Mouse (Mus musculus) ovary, adult 2 months (tissue): Measurements from ENCODE around the gene Gpr65. TPM values are rescaled to one million over a fixed set of nuclear protein-coding genes. Genes with fewer than 3 reads are reported as not detected.

ENCODE experiments used
- polyA plus RNA-seq: library from polyadenylated mRNA; depleted of rRNA; stranded (reverse); fragments of >200 nt; gene quantifications from 2 replicates; pipeline ENCODE4 v1.2.3, GENCODE M21; 2012; rRNA removed

Gene Gpr65
- polyA plus RNA-seq = 0.53 and 1.0 TPM in 2 replicates

DNA sequence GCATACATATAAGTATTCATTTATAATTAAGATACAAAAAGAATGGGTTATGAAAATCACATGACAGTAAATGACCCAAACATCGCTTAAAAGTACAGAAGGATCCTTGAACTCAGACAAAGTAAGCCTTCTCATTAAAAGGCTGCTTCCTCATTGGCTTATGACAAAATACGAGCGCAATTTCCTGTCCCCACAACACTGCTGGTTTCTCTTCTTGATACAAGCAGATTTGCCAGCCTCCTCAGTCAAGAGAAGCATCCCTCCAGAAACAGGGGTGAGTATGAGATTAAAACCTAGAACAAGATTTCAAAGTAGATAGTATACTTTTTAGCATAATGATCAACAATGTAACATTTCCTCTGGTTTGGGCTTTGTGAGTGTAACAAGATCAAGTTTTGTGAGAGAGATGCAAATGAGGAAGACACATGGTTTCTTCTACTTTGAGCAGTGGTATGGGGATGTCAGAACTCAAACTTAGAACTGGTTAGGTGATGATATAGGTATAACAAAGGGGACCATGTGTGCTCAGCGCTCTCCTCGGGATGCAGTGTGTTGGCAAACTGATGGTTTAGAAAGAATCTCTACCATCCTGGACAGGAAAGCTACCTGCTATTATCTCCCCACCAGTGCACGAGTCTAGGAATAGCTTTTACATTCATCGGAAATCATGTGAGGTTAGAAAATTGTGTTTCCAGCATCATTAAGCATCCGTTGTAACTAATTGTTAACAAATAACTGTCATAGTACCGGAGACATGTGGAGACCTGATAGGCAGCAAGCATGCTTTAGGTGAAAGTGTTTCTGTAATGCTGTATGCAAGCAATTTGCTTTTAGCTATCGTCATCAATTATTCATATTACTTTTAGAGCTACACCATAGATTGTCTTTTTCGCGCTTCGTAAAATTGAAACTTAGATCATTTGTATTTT lies at the start of gene Gpr65:
Gene Gpr65 (plus strand): TSS at position 195 of the 929 bp plus-strand sequence.

DNA sequence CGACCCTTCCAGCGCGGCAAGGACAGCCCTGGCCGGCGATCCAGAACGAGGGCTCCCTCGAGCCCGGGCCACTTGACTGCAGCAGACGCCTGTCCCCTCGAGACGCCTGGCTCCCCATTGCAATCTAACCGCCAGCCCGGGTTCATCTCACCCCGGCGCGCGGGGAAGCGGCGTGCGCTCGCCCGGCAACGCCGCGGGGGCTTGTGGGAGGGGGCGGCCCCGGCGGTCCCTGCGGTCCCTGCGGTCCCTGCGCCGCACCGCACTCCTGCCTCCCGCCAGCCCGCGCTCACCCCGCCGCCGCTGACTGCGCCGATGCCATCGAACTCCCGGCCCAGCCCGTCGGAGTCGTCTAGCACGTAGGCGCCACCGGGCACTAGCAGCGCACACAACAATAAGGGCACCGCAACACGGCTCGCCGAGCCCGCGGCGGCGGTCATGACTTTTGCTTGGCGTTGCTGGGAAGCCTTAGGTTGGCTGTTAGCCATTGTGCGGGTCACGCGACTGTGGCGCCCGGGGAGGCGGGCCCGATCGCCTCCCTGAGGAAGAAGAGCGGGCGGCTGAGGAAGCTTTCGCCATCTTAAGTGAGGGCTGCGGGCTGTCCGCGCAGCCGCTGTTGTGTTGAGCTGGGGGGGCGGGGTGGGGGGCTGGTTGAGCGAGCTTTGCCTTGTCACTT lies 9.5 kb upstream of the Gpr65 start, which contains the start of gene Galc:
Gene Galc (minus strand): TSS at position 615 of the 673 bp plus-strand sequence.

Other genes starting within 250 kb of the Gpr65 start
- 20.2 and 20.5 TPM in 2 replicates for gene Galc, start 9.2 kb upstream of the Gpr65 start, polyA plus RNA-seq